Mouse (Mus musculus) stomach, postnatal 0 days (tissue): ENCODE measurements around the gene Mfsd4b3.

Experiments
- CTCF ChIP-seq: IDR thresholded peaks from 2 replicates; pipeline ENCODE4 v1.5.1; 2016; ENCODE audit warnings: antibody characterized with exemption, low read depth, mild to moderate bottlenecking, moderate library complexity
- EP300 ChIP-seq: optimal IDR thresholded peaks from 2 replicates; pipeline ENCODE3; 2016; ENCODE audit warnings: antibody characterized with exemption

- TF ChIP-seq CTCF: no peak
- no peak for TF ChIP-seq EP300
Observed at GRCm38 (mm10) chr10:39906799-39907658, 52.9 kb downstream of the Mfsd4b3 start.
